Mouse (Mus musculus): ENCODE results near the gene Tenm2. TPM values are rescaled to one million over a fixed set of nuclear protein-coding genes. Genes with fewer than 3 reads are reported as not detected.

The Tenm2 gene
- total and polyA plus RNA-seq, 3 experiments = not detected

GRCm38 (mm10) chr11:36276015-36276414 lies 959.7 kb downstream of the Tenm2 start:
- Histone ChIP-seq H3K27ac (ENCODE audit: control insufficient read depth, low read depth, low read length) (no peak overlapping the region), H3K79me2 (ENCODE audit: control insufficient read depth, insufficient read depth, low read length, poor library complexity) (no peaks in the 10 kb centered on the region), H3K27me3 (ENCODE audit: control insufficient read depth in 1 of 2, insufficient read depth in 2 of 2, low read length in 2 of 2) (no peaks in the 10 kb centered on the region), H3K9ac (ENCODE audit: control insufficient read depth, low read depth, low read length, poor library complexity, severe bottlenecking) (no peak overlapping the region), H3K9me3 (replicated peaks; ENCODE audit: insufficient read depth, low read length) (no peaks in the 10 kb centered on the region), H3K36me3 (ENCODE audit: control insufficient read depth in 1 of 2, insufficient read depth in 2 of 2, low read length in 2 of 2) (peaks cover 0 to 11% of the 10 kb centered on the region in 2 experiments; a peak in 2 of 4 replicates), H3K4me1 (ENCODE audit: control insufficient read depth in 1 of 2, insufficient read depth in 2 of 2, low read length in 2 of 2) (peaks cover 8 to 16% of the 10 kb centered on the region in 2 experiments; a peak in 3 of 4 replicates), H3K4me3 (ENCODE audit: control insufficient read depth in 1 of 2, insufficient read depth in 1 of 2, low read depth in 2 of 2, low read length in 2 of 2) (no peak overlapping the region)
- TF ChIP-seq MXI1 (IDR thresholded peaks at IDR 0.05; ENCODE audit: low read depth, low read length) = no peak
- TF ChIP-seq ZC3H11A (IDR thresholded peaks at IDR 0.05; ENCODE audit: low read depth, low read length) = no peak
- no peak for TF ChIP-seq SIN3A (IDR thresholded peaks at IDR 0.05; ENCODE audit: low read length)
- TF ChIP-seq POLR2A (IDR thresholded peaks at IDR 0.05; ENCODE audit: control insufficient read depth in 1 of 2, insufficient read depth in 1 of 2, low read depth in 1 of 2, low read length in 2 of 2, poor library complexity in 1 of 2) = no peak
- TF ChIP-seq ELF1 (IDR thresholded peaks at IDR 0.05; ENCODE audit: low read depth, low read length) = no peak
- TF ChIP-seq MYB (IDR thresholded peaks at IDR 0.05; ENCODE audit: low read depth, low read length) = no peak
- TF ChIP-seq E2F4 (IDR thresholded peaks at IDR 0.05; ENCODE audit: borderline replicate concordance, low read depth, low read length) = no peak
- no peak for TF ChIP-seq MAZ (IDR thresholded peaks at IDR 0.05; ENCODE audit: low read depth, low read length)
- no peak for TF ChIP-seq EP300 (IDR thresholded peaks at IDR 0.05; ENCODE audit: low read depth in 1 of 2, low read length in 2 of 2)
- no peak for TF ChIP-seq USF2 (IDR thresholded peaks at IDR 0.05; ENCODE audit: borderline replicate concordance in 1 of 2, insufficient read depth in 1 of 2, low read depth in 1 of 2, low read length in 2 of 2)
- no peak for TF ChIP-seq NELFE (IDR thresholded peaks at IDR 0.05; ENCODE audit: low read depth, low read length)
- TF ChIP-seq HCFC1 (IDR thresholded peaks at IDR 0.05; ENCODE audit: low read depth, low read length) = no peak
- TF ChIP-seq KAT2A (conservative IDR thresholded peaks at IDR 0.05; ENCODE audit: low read depth, low read length) = no peak
- no peak for TF ChIP-seq NRF1 (IDR thresholded peaks at IDR 0.05; ENCODE audit: insufficient read depth, low read depth, low read length, poor library complexity, severe bottlenecking)
- no peak for TF ChIP-seq USF1 (IDR thresholded peaks at IDR 0.05; ENCODE audit: low read depth, low read length)
- no peak for TF ChIP-seq POLR2AphosphoS2 (IDR thresholded peaks at IDR 0.05; ENCODE audit: low read length)
- no peak for TF ChIP-seq CHD2 (IDR thresholded peaks at IDR 0.05; ENCODE audit: low read length)
- no peak for TF ChIP-seq POLR2AphosphoS5 (IDR thresholded peaks at IDR 0.05; ENCODE audit: borderline replicate concordance, low read depth, low read length)
- no peak for DNase-seq (ENCODE audit: low read depth, low spot score)

DNA sequence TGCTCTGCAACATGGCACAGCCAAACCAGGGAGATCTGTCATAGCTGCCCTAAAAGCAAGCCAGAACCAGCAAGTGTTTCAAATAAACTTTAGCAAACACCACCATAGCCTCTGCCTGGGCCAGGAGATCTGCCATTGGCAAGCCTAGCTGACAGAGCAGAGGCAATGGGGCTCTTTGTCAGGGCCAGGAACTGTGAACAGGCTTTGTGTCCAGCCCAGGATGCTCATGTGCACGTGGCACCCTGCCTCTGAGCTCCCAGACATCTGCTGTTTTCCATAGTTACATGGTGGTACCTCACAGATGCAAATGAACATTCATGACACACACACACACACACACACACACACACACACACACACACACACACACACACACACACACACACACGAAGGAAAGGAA lies 963.6 kb downstream of the Tenm2 start:
- no peak for DNase-seq (ENCODE audit: low read depth, low spot score)
- no peak for TF ChIP-seq MYB (IDR thresholded peaks at IDR 0.05; ENCODE audit: low read depth, low read length)
- TF ChIP-seq CHD2 (IDR thresholded peaks at IDR 0.05; ENCODE audit: low read length) = no peak
- no peak for TF ChIP-seq JUND (IDR thresholded peaks at IDR 0.05; ENCODE audit: low read depth, low read length)
- TF ChIP-seq RAD21 (IDR thresholded peaks at IDR 0.05; ENCODE audit: low read depth, low read length) = no peak
- TF ChIP-seq MAX (IDR thresholded peaks at IDR 0.05; ENCODE audit: low read length) = no peak
- TF ChIP-seq TBP (IDR thresholded peaks at IDR 0.05; ENCODE audit: low read depth, low read length) = no peak

More for the DNA sequence above, 963.6 kb downstream of the Tenm2 start:
- H3K79me2 ChIP-seq (ENCODE audit: control insufficient read depth, insufficient read depth, low read length, poor library complexity) = no peaks in the 10 kb centered on the region
- H3K27ac ChIP-seq (ENCODE audit: control insufficient read depth, low read depth, low read length) = no peak overlapping the region
- H3K4me1 ChIP-seq (ENCODE audit: control insufficient read depth in 1 of 2, insufficient read depth in 2 of 2, low read length in 2 of 2) = peaks cover 0 to 4% of the 10 kb centered on the region in 2 experiments; a peak in 2 of 4 replicates
- no peak overlapping the region for H3K9ac ChIP-seq (ENCODE audit: control insufficient read depth, low read depth, low read length, poor library complexity, severe bottlenecking)
- no peaks in the 10 kb centered on the region for H3K9me3 ChIP-seq (replicated peaks; ENCODE audit: insufficient read depth, low read length)
- no peaks in the 10 kb centered on the region for H3K27me3 ChIP-seq (ENCODE audit: control insufficient read depth in 1 of 2, insufficient read depth in 2 of 2, low read length in 2 of 2)
- H3K4me3 ChIP-seq (ENCODE audit: control insufficient read depth in 1 of 2, insufficient read depth in 1 of 2, low read depth in 2 of 2, low read length in 2 of 2) = no peak overlapping the region
- H3K36me3 ChIP-seq (ENCODE audit: control insufficient read depth in 1 of 2, insufficient read depth in 2 of 2, low read length in 2 of 2) = peaks cover 0 to 4% of the 10 kb centered on the region in 2 experiments; a peak in 2 of 4 replicates

All from MEL (cell line).